Mouse (Mus musculus): ENCODE data around the gene Sema4d. TPM values are rescaled to one million over a fixed set of nuclear protein-coding genes. Genes with fewer than 3 reads are reported as not detected.

Sema4d gene
- total RNA-seq, 1 experiment from 2014 or later: 33.0 TPM

- peak; percentile 2 for ATAC-seq (replicated peaks; ENCODE audit: low read depth, poor library complexity, severe bottlenecking)
Measured at GRCm38 (mm10) chr13:51737033-51737948, 56.3 kb downstream of the Sema4d start.

- peak; percentile 39 for ATAC-seq (replicated peaks; ENCODE audit: low read depth, poor library complexity, severe bottlenecking)
Measured at GRCm38 (mm10) chr13:51736007-51736911, 57.3 kb downstream of the Sema4d start.

- ATAC-seq (replicated peaks; ENCODE audit: low read depth, poor library complexity, severe bottlenecking): peak; percentile 46
Measured at GRCm38 (mm10) chr13:51734556-51734955, 59.0 kb downstream of the Sema4d start.

GRCm38 (mm10) chr13:51732097-51732664 lies 61.4 kb downstream of the Sema4d start:
- no peak for ATAC-seq (replicated peaks; ENCODE audit: low read depth, poor library complexity, severe bottlenecking)

GRCm38 (mm10) chr13:51731474-51731873 lies 62.1 kb downstream of the Sema4d start:
- no peak for ATAC-seq (replicated peaks; ENCODE audit: low read depth, poor library complexity, severe bottlenecking)

- ATAC-seq (replicated peaks; ENCODE audit: low read depth, poor library complexity, severe bottlenecking): 0 out of 2 replicates have a peak, but pooled peaks have one; percentile 10
Measured at GRCm38 (mm10) chr13:51729887-51730361, 63.6 kb downstream of the Sema4d start.

- no peak for ATAC-seq (replicated peaks; ENCODE audit: low read depth, poor library complexity, severe bottlenecking)
Measured at GRCm38 (mm10) chr13:51727364-51727763, 66.2 kb downstream of the Sema4d start.

GRCm38 (mm10) chr13:51725926-51726574 lies 67.5 kb downstream of the Sema4d start:
- ATAC-seq (replicated peaks; ENCODE audit: low read depth, poor library complexity, severe bottlenecking): 0 out of 2 replicates have a peak, but pooled peaks have one; percentile 33

- ATAC-seq (replicated peaks; ENCODE audit: low read depth, poor library complexity, severe bottlenecking): no peak
Measured at GRCm38 (mm10) chr13:51725446-51725845, 68.1 kb downstream of the Sema4d start.

GRCm38 (mm10) chr13:51724566-51724965 lies 69.0 kb downstream of the Sema4d start:
- no peak for ATAC-seq (replicated peaks; ENCODE audit: low read depth, poor library complexity, severe bottlenecking)

GRCm38 (mm10) chr13:51723114-51723513 lies 70.4 kb downstream of the Sema4d start:
- ATAC-seq (replicated peaks; ENCODE audit: low read depth, poor library complexity, severe bottlenecking): no peak

GRCm38 (mm10) chr13:51720556-51720955 lies 73.0 kb downstream of the Sema4d start:
- no peak; the same call in 1 of the 2 replicates for ATAC-seq (replicated peaks; ENCODE audit: low read depth, poor library complexity, severe bottlenecking)

GRCm38 (mm10) chr13:51719256-51719655 lies 74.3 kb downstream of the Sema4d start:
- ATAC-seq (replicated peaks; ENCODE audit: low read depth, poor library complexity, severe bottlenecking): no peak

- no peak for ATAC-seq (replicated peaks; ENCODE audit: low read depth, poor library complexity, severe bottlenecking)
Measured at GRCm38 (mm10) chr13:51716350-51717263, 76.9 kb downstream of the Sema4d start.

GRCm38 (mm10) chr13:51712022-51712421 lies 81.5 kb downstream of the Sema4d start:
- no peak for ATAC-seq (replicated peaks; ENCODE audit: low read depth, poor library complexity, severe bottlenecking)

- ATAC-seq (replicated peaks; ENCODE audit: low read depth, poor library complexity, severe bottlenecking): peak; percentile 57
Measured at GRCm38 (mm10) chr13:51710738-51711137, 82.8 kb downstream of the Sema4d start.

GRCm38 (mm10) chr13:51705882-51706854 lies 87.4 kb downstream of the Sema4d start:
- ATAC-seq (replicated peaks; ENCODE audit: low read depth, poor library complexity, severe bottlenecking): no peak

Data from common myeloid progenitor, adult 5-6 weeks (primary cell).